ENCODE assay signal across 18 mouse cellular contexts in the genomic region with DNA sequence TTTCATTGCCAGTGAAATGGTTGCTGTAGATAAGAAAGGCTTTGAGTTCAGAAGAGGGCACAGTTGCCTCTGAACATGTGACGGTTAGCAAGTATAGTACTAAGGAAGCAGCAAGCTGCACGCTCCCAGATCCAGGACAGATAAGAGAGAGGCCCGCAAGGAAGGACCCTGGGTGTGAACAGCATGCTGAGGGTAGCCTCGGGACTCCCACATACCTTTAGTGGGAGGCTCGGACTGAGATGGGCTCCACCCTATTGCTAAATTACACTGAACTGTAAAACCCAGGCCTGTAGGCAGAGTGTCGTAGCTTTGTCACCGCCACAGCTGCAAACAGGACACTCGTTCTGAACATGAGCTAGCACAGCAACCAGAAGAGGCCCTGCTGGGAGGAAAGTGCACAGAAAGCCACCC. TPM values are rescaled to one million over a fixed set of nuclear protein-coding genes. Genes with fewer than 3 reads are reported as not detected.
A peak's percentile ranks its signal among the peaks of the same experiment; 100 is the strongest.
DNase-seq lines count a peak whose midpoint lies in the region; ATAC-seq lines count a peak whose summit lies in the region.
"Had no signal": no experiment of that assay in that cellular context is flagged by ENCODE, and none has a peak within 500 bp of the region (broad histone marks: within the 10 kb centered on the region; RNA-seq: fewer than 3 reads in every experiment).

No protein-coding gene starts in this region.

- H3K4me3 ChIP-seq in liver, embryonic 11.5 days (ENCODE audit: low read depth, low read length) = no peak overlapping the region
- H3K4me3 ChIP-seq: forebrain, embryonic 13.5 days; kidney, embryonic 15.5 days; layer of hippocampus, adult 2 months; limb, embryonic 13.5 days; midbrain, embryonic 12.5 days; myocyte had no signal

- H3K27ac ChIP-seq in liver, embryonic 11.5 days (ENCODE audit: low read depth, low read length) = peak overlapping the region; percentile 36; the same call in 1 of the 2 replicates
- H3K27ac ChIP-seq: forebrain, embryonic 13.5 days; hindbrain, embryonic 14.5 days; kidney, embryonic 15.5 days; layer of hippocampus, adult 2 months; limb, embryonic 13.5 days; midbrain, embryonic 12.5 days had no signal

- peak; percentile 92 for DNase-seq in heart, adult 11 months
- DNase-seq in heart, postnatal 4 days = no peak
- DNase-seq in c-Kit-positive CD71-positive TER-119-positive erythroid progenitor cells, embryonic 14.5 days (ENCODE audit: low spot score) = peak; percentile 46
- no peak for DNase-seq in liver, embryonic 11.5 days (ENCODE audit: low spot score)
- DNase-seq in layer of hippocampus, adult 9-11 months = no peak
- DNase-seq in embryo, embryonic 11 days = no peak
- no peak for DNase-seq in T-cell, adult 2 months (ENCODE audit: low spot score)
- DNase-seq: cerebellum, adult 11 months; spleen, adult 18-20 months had no signal

- ATAC-seq in liver, embryonic 11.5 days (replicated peaks; ENCODE audit: low FRiP score) = peak; percentile 78
- peak; percentile 22 for ATAC-seq in megakaryocyte progenitor cell, adult 5-6 weeks (replicated peaks; ENCODE audit: poor library complexity)
- ATAC-seq: forebrain, embryonic 13.5 days; lung, postnatal 0 days had no signal

- H3K36me3 ChIP-seq in liver, embryonic 11.5 days (ENCODE audit: control insufficient read depth, insufficient read depth, low read length) = 0 out of 2 replicates have a peak, but pooled peaks cover 2% of the 10 kb centered on the region
- H3K36me3 ChIP-seq: kidney, embryonic 15.5 days; limb, embryonic 13.5 days; midbrain, embryonic 12.5 days had no signal

- peaks cover 23% of the 10 kb centered on the region for H3K4me1 ChIP-seq in liver, embryonic 11.5 days (replicated peaks; ENCODE audit: control insufficient read depth, insufficient read depth, low read length)
- H3K4me1 ChIP-seq: midbrain, embryonic 12.5 days had no signal

- WGBS in liver, embryonic 11.5 days = 36% methylated on average over 8 of the region's 8 CpGs

- no peaks in the 10 kb centered on the region for H3K27me3 ChIP-seq in liver, embryonic 11.5 days (replicated peaks; ENCODE audit: control insufficient read depth, insufficient read depth, low read length)
- H3K27me3 ChIP-seq: forebrain, embryonic 13.5 days; kidney, embryonic 15.5 days; limb, embryonic 13.5 days; midbrain, embryonic 12.5 days had no signal

- peak overlapping the region; percentile 4; the same call in 1 of the 2 replicates for H3K4me2 ChIP-seq in liver, embryonic 11.5 days
- H3K4me2 ChIP-seq: forebrain, embryonic 13.5 days; hindbrain, embryonic 14.5 days; kidney, embryonic 15.5 days; limb, embryonic 13.5 days; midbrain, embryonic 12.5 days had no signal

- no peaks in the 10 kb centered on the region for H3K9me3 ChIP-seq in liver, embryonic 11.5 days (ENCODE audit: control insufficient read depth, low read length)
- H3K9me3 ChIP-seq: forebrain, embryonic 13.5 days; kidney, embryonic 15.5 days; limb, embryonic 13.5 days; midbrain, embryonic 12.5 days had no signal

- no peak overlapping the region for H3K9ac ChIP-seq in liver, embryonic 11.5 days (ENCODE audit: low read depth, low read length)
- H3K9ac ChIP-seq: forebrain, embryonic 13.5 days; hindbrain, embryonic 14.5 days; kidney, embryonic 15.5 days; limb, embryonic 13.5 days; midbrain, embryonic 12.5 days had no signal

RNA-seq across cellular contexts. Expression of a gene that starts 28.7 kb away (rescaled TPM):
- 10 to 100 TPM; 23.1 to 24.3 TPM for total RNA-seq in heart, postnatal 4 days (2021)
- polyA plus RNA-seq in liver, embryonic 11.5 days (2014; fragmentation: Nextera tagmentation; extraction: Ambion mirVana) = 26.2 and 28.4 TPM in 2 replicates
- 82.1 and 105 TPM in 2 replicates for total RNA-seq in megakaryocyte progenitor cell, adult 5-6 weeks (2015)
- 98.5 and 129 TPM in 2 replicates for total RNA-seq in megakaryocyte progenitor cell, adult 5-6 weeks (2017)

RNA-seq across cellular contexts. Expression of a gene that starts 56.5 kb away (rescaled TPM):
- 1 to 10 TPM; 3.9 to 4.2 TPM for total RNA-seq in heart, postnatal 4 days (2021)
- polyA plus RNA-seq in liver, embryonic 11.5 days (2014; fragmentation: Nextera tagmentation; extraction: Ambion mirVana) = 1.8 and 3.1 TPM in 2 replicates
- total RNA-seq in megakaryocyte progenitor cell, adult 5-6 weeks (2015) = 21.7 and 34.3 TPM in 2 replicates
- total RNA-seq in megakaryocyte progenitor cell, adult 5-6 weeks (2017) = 13.2 and 14.0 TPM in 2 replicates

Comparison
In these comparisons a context has a peak if more than half of its experiments do, and no peak if none do; other contexts are left out.
1. DNase-seq: peak in heart, adult 11 months (single experiment) and c-Kit-positive CD71-positive TER-119-positive erythroid progenitor cells, embryonic 14.5 days (single experiment); none in heart, postnatal 4 days (single experiment), liver, embryonic 11.5 days (single experiment), layer of hippocampus, adult 9-11 months (single experiment), embryo, embryonic 11 days (single experiment) and T-cell, adult 2 months (single experiment).